Mouse (Mus musculus): Measurements from ENCODE around the gene Pitpnm1.

The Pitpnm1 gene

GRCm38 (mm10) chr19:4140147-4140546 lies 40.3 kb downstream of the Pitpnm1 start:
- no peak for DNase-seq (ENCODE audit: low spot score)

- DNase-seq (ENCODE audit: low spot score): no peak
These were observed 42.8 kb downstream of the Pitpnm1 start for GRCm38 (mm10) chr19:4142416-4143173.

DNA sequence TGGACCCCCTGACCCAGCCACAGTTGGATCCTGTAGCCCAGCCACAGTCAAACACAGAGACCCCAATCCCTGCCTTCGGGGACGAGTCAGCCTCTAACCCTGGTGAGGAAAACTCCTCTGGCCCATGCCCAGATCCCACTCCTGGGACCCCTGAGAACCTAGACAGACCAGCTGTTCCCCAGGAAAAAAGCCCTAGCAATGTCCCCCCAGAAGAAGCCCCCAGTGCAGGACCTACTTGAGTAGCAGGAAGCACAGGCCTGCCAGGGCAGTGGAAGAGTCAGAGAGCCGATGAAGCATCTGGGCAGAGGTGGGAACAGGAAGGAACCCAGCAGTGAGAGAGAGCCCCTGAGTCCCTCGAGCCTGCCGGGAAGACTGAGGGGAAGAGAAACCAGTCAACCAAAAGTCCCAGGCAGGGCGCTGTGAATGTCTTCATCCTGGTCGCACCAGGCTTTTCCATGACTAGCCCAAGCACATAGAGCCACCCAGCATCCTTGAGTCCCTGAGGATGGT lies 44.0 kb downstream of the Pitpnm1 start, which contains the start of gene Cabp4:
Gene Cabp4, minus strand, starts transcription at position 275 of the 510 bp plus-strand sequence.
- DNase-seq (ENCODE audit: low spot score): no peak

- DNase-seq (ENCODE audit: low spot score): no peak
These were observed 45.0 kb downstream of the Pitpnm1 start for GRCm38 (mm10) chr19:4144550-4145498.

DNA sequence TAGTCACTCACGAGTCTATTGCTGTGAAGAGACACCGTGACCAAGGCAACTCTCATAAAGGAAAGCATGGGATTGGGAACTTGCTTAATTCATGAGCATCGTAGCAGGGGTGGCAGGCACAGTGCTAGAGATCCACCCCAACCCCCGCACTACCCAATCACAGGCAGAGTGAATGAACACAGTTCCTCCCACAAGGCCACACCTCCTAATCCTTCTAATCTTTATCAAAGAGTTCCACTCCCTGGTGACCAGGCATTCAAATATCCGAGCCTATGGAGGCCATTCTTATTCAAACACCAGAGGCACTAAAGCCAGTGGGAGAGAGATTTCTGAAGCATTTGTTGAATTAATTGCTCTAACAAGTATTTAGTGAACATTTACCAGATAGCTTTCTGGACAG lies 46.1 kb downstream of the Pitpnm1 start:
- DNase-seq (ENCODE audit: low spot score): no peak

- DNase-seq (ENCODE audit: low spot score): no peak
These were observed 46.7 kb downstream of the Pitpnm1 start for GRCm38 (mm10) chr19:4146366-4147021.

DNA sequence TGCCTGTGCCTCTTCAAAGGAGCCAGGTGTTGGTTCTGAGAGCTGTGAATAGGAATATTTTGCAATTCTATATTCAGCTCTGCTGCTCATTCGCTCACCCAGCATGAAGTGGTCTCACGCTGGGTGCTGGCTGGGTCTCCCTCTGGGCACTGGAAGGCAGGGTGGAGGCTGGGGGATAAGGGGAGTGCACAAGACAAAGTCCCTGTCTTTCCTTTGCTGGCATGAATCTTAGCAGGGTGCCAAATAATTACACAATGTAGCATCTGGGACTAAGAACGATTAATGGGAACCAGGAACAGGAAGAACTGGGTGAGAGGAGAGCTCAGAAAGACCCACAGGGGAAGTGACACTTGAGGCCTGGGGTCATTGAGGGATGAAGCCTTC lies 47.2 kb downstream of the Pitpnm1 start:
- DNase-seq (ENCODE audit: low spot score): no peak

DNA sequence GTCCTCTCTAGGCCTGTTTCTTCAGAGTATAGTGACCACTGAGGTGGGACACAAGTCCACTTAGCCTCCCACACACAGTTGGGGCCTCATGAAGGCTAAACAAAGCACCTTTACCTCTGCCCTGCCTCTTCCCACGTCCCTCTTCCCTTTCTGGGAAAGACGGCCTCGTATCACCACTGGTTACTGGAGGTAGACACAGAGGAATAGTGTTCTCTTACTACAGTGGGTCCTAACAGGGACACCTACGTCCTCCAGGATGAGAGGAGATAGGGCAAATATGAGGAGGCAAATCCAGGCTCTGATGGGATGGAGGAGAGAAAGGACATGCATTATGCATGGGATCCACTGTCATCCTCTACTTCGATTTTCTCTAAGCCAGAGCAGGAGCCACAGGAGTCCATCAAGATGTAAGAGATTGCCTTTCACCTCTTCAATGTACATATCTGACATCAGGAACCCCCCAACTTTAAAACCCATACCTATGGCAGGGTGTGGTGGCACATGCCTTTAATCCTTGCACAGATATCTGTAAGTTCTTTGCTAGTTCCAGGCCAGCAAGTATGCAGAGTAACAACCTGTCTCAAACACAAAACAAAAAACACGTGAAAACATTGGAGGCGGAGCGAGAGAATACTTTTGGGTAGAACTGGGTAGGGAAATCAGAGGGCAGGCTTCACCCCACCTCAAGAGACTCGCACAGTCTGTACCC lies 48.1 kb downstream of the Pitpnm1 start:
- DNase-seq (ENCODE audit: low spot score): no peak

DNA sequence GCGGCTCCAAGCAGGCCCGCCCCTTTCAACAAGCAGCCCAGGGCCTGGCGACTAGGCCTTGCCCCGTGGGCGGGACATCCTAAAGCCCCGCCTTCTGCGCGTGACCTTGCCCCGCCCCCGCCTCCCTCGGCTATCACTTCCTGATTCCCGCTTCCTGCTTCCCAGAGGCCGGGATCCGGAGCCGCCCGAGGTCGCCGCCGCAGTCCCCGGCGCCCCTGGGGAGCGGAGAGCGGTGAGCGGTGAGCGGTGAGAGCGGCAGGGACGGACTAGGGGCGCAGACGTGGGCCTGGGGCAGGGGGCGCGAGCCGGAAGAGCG lies 48.7 kb downstream of the Pitpnm1 start, which contains the start of gene Coro1b:
Gene Coro1b, plus strand, starts transcription at position 129 of the 316 bp plus-strand sequence.
- DNase-seq (ENCODE audit: low spot score): peak; percentile 97

GRCm38 (mm10) chr19:4148819-4149218 lies 49.0 kb downstream of the Pitpnm1 start:
- DNase-seq (ENCODE audit: low spot score): no peak

DNA sequence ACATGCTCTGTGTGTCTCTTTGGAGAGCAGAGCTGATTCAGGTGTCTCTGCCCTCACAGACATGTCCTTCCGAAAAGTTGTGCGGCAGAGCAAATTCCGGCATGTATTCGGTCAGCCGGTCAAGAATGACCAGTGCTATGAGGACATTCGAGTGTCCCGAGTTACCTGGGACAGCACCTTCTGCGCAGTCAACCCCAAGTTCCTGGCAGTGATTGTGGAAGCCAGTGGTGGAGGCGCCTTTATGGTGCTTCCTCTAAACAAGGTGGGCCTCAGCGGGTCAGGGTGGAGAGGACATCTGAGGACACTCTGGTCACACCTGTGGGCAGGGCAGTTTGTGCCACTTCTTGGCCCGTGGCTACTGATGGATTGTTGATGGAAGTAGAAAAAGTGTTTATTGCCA lies 49.5 kb downstream of the Pitpnm1 start:
- DNase-seq (ENCODE audit: low spot score): no peak

- DNase-seq (ENCODE audit: low spot score): no peak
These were observed 50.1 kb downstream of the Pitpnm1 start for GRCm38 (mm10) chr19:4149764-4150461.

DNA sequence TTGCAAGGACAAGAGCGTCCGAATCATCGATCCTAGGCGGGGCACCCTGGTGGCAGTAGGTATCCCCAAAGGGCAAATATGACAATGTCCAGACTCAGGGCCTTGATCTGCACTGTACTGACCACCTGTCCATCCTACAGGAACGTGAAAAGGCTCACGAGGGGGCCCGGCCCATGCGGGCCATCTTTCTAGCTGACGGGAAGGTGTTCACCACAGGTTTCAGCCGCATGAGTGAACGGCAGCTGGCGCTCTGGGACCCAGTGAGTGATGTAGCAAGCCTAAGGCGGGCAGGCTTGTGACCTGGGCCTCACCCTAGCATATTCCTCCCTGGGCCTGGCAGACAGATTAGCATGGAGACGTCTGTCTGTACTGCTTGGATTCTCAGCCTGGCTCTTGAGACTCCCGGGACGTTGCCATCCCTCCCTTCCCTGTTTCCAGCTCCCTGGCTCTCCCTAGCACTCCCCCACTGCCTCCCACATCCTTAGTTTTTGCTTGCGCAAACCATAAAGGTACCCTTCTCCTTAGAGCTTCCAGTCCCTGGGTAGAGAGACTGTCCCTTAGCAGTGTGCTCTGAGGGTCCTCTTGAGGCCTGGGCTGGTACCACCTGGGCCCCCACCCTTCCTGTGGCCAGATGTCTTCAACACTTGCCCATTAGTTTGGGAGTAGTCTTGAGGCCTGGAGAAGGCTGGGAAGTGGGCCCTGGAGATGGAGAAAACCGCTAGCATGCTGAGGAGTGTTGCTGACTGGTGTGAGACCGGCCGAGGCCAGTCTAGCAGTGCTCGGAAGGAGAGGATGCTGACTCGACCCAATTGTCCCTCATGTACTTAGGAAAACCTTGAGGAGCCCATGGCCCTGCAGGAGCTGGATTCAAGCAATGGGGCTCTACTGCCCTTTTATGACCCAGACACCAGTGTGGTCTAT lies 51.0 kb downstream of the Pitpnm1 start:
- DNase-seq (ENCODE audit: low spot score): no peak

GRCm38 (mm10) chr19:4151488-4151860 lies 51.7 kb downstream of the Pitpnm1 start:
- DNase-seq (ENCODE audit: low spot score): no peak

DNA sequence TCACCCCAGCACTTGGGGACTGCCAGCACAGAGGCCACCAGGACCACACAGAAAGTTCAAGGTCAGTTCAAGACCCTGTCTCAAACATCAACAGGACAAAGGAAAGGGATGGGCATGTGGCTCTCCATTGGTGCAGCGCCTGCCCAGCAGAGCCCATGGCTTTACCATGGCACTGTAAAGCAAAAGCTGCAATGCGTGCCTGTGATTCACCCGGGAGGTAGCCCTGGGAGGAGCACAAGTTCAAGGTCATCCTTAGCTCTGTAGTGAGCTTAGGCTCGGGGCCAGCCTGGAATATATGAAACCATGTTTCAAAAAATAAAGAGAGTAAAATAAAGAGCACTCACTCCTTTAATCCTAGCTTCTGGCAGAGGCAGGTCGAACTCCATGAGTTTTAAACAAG lies 52.1 kb downstream of the Pitpnm1 start:
- no peak for DNase-seq (ENCODE audit: low spot score)

DNA sequence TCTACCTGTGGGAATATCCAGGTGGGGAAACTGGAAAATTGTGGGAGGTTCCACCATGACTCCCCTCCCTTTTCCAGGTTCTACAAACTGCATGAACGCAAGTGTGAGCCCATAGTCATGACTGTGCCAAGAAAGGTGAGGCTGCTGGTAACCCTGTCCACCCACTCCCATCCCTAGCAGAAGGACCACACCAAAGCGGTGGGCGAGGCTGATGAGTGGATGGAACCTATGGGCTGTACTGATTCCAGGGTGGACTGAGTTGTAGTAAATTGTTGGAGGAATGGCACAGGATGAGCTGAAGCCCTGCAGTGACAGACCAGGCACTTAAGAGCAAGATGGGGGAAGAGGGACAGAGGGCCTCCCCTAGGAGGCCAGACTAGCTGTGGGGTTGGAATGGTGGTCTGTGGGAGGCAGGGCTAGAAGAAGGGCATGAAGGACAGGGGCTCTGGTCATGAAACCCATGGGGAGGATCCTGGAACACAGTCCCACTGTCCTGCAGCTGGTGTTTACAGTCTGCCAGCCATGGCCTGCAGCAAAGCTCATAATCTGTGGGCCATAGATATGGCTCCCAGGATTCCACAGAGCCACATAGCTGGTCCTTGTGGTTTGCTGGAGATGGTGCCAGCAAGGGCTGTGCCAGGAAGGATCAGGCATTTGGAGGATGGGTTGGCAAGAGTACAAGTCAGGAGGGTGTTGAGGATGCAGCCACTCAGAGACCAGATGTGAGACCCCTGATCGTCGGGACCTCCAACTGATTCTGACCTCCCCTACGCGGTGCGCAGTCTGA lies 52.8 kb downstream of the Pitpnm1 start:
- DNase-seq (ENCODE audit: low spot score): no peak

- no peak for DNase-seq (ENCODE audit: low spot score)
These were observed 53.4 kb downstream of the Pitpnm1 start, which contains the start of gene Ptprcap for GRCm38 (mm10) chr19:4153232-4153654. Gene Ptprcap (plus strand): TSS chr19:4153604.

GRCm38 (mm10) chr19:4154437-4155222 lies 54.8 kb downstream of the Pitpnm1 start:
- no peak for DNase-seq (ENCODE audit: low spot score)

Data from urinary bladder, postnatal 14 days (tissue).